ENCODE assay signal across 18 mouse cellular contexts in genomic region chr6:16077195-16077810, GRCm38 (mm10).
DNase-seq lines count a peak whose midpoint lies in the region; ATAC-seq and TF ChIP-seq lines count a peak whose summit lies in the region.
"Had no signal": no experiment of that assay in that cellular context is flagged by ENCODE, and none has a peak within 500 bp of the region (broad histone marks: within the 10 kb centered on the region; RNA-seq: fewer than 3 reads in every experiment).

No protein-coding gene starts in this region.

- WGBS in forebrain, embryonic 12.5 days: 20% methylated on average over 4 of the region's 4 CpGs
- WGBS in forebrain, postnatal 0 days: 21% methylated on average over 4 of the region's 4 CpGs
- 90% methylated on average over 4 of the region's 4 CpGs for WGBS in midbrain, embryonic 11.5 days
- WGBS in midbrain, embryonic 14.5 days: 71% methylated on average over 4 of the region's 4 CpGs
- 8% methylated on average over 4 of the region's 4 CpGs for WGBS in forebrain, embryonic 14.5 days
- 15% methylated on average over 4 of the region's 4 CpGs for WGBS in limb, embryonic 11.5 days

- no peak overlapping the region for H3K4me3 ChIP-seq in forebrain, embryonic 12.5 days (replicated peaks)
- H3K4me3 ChIP-seq in forebrain, postnatal 0 days (ENCODE audit: low read depth, low read length): no peak overlapping the region
- H3K4me3 ChIP-seq in midbrain, embryonic 11.5 days (ENCODE audit: low read depth, low read length): no peak overlapping the region
- H3K4me3 ChIP-seq in midbrain, embryonic 14.5 days (replicated peaks; ENCODE audit: low read depth, low read length): no peak overlapping the region
- H3K4me3 ChIP-seq in forebrain, embryonic 14.5 days (ENCODE audit: low read depth, low read length): no peak overlapping the region
- no peak overlapping the region for H3K4me3 ChIP-seq in limb, embryonic 11.5 days (ENCODE audit: low read depth, low read length)
- no peak overlapping the region for H3K4me3 ChIP-seq in left cerebral cortex, adult 2 months
- H3K4me3 ChIP-seq: embryonic facial prominence, embryonic 15.5 days; lung, embryonic 15.5 days had no signal

- H3K9ac ChIP-seq in forebrain, embryonic 12.5 days: no peak overlapping the region
- H3K9ac ChIP-seq in forebrain, postnatal 0 days: no peak overlapping the region
- H3K9ac ChIP-seq in midbrain, embryonic 11.5 days (ENCODE audit: low read length): no peak overlapping the region
- no peak overlapping the region for H3K9ac ChIP-seq in midbrain, embryonic 14.5 days (replicated peaks; ENCODE audit: low read length)
- no peak overlapping the region for H3K9ac ChIP-seq in forebrain, embryonic 14.5 days (ENCODE audit: low read length)
- no peak overlapping the region for H3K9ac ChIP-seq in limb, embryonic 11.5 days (ENCODE audit: low read length)
- H3K9ac ChIP-seq: embryonic facial prominence, embryonic 15.5 days; liver, embryonic 14.5 days; lung, embryonic 15.5 days had no signal

- H3K9me3 ChIP-seq in forebrain, embryonic 12.5 days: no peaks in the 10 kb centered on the region
- H3K9me3 ChIP-seq in forebrain, postnatal 0 days (ENCODE audit: low read length): no peaks in the 10 kb centered on the region
- H3K9me3 ChIP-seq in midbrain, embryonic 11.5 days (ENCODE audit: control insufficient read depth, low read length): no peaks in the 10 kb centered on the region
- no peaks in the 10 kb centered on the region for H3K9me3 ChIP-seq in midbrain, embryonic 14.5 days (ENCODE audit: control insufficient read depth, low read length)
- no peaks in the 10 kb centered on the region for H3K9me3 ChIP-seq in forebrain, embryonic 14.5 days (replicated peaks; ENCODE audit: control insufficient read depth, low read length)
- H3K9me3 ChIP-seq in limb, embryonic 11.5 days (ENCODE audit: control insufficient read depth, low read length): no peaks in the 10 kb centered on the region
- H3K9me3 ChIP-seq: embryonic facial prominence, embryonic 15.5 days; G1E; lung, embryonic 15.5 days had no signal

- no peak for DNase-seq in forebrain, postnatal 0 days
- peak; percentile 56 for DNase-seq in midbrain, embryonic 11.5 days (ENCODE audit: low spot score, missing footprints)
- DNase-seq in midbrain, embryonic 14.5 days: no peak
- DNase-seq in forebrain, embryonic 14.5 days (ENCODE audit: low spot score): peak; percentile 47
- no peak for DNase-seq in limb, embryonic 11.5 days (ENCODE audit: low spot score)
- no peak for DNase-seq in lung, postnatal 14 days
- DNase-seq in left cerebral cortex, adult 2 months (ENCODE audit: extremely low spot score in 1 of 2, low spot score in 2 of 2): no peak
- DNase-seq: adrenal gland, postnatal 14 days; cerebellum, adult 11-12 months; cerebellum, postnatal 14 days; kidney, adult 18-20 months; kidney, postnatal 36 days; right cerebral cortex, postnatal 25 days had no signal

- 0 out of 2 replicates have a peak, but pooled peaks cover 9% of the 10 kb centered on the region for H3K27me3 ChIP-seq in forebrain, embryonic 12.5 days
- H3K27me3 ChIP-seq in forebrain, postnatal 0 days (ENCODE audit: insufficient read depth, low read length): no peaks in the 10 kb centered on the region
- no peaks in the 10 kb centered on the region for H3K27me3 ChIP-seq in midbrain, embryonic 11.5 days (ENCODE audit: control insufficient read depth, insufficient read depth, low read length)
- H3K27me3 ChIP-seq in midbrain, embryonic 14.5 days (ENCODE audit: control insufficient read depth, insufficient read depth, low read length): no peaks in the 10 kb centered on the region
- H3K27me3 ChIP-seq in forebrain, embryonic 14.5 days (replicated peaks; ENCODE audit: control insufficient read depth, insufficient read depth, low read length): no peaks in the 10 kb centered on the region
- H3K27me3 ChIP-seq in limb, embryonic 11.5 days (ENCODE audit: control insufficient read depth, insufficient read depth, low read length): no peaks in the 10 kb centered on the region
- H3K27me3 ChIP-seq: embryonic facial prominence, embryonic 15.5 days; lung, embryonic 15.5 days had no signal

- H3K36me3 ChIP-seq in forebrain, embryonic 12.5 days (replicated peaks): no peaks in the 10 kb centered on the region
- H3K36me3 ChIP-seq in forebrain, postnatal 0 days (ENCODE audit: insufficient read depth): no peaks in the 10 kb centered on the region
- no peaks in the 10 kb centered on the region for H3K36me3 ChIP-seq in midbrain, embryonic 11.5 days (ENCODE audit: control insufficient read depth, insufficient read depth, low read length)
- no peaks in the 10 kb centered on the region for H3K36me3 ChIP-seq in midbrain, embryonic 14.5 days (ENCODE audit: control insufficient read depth, insufficient read depth, low read length)
- H3K36me3 ChIP-seq in forebrain, embryonic 14.5 days (ENCODE audit: control insufficient read depth, insufficient read depth, low read length): no peaks in the 10 kb centered on the region
- no peaks in the 10 kb centered on the region for H3K36me3 ChIP-seq in limb, embryonic 11.5 days (ENCODE audit: control insufficient read depth, insufficient read depth, low read length)
- H3K36me3 ChIP-seq: embryonic facial prominence, embryonic 15.5 days; G1E; lung, embryonic 15.5 days had no signal

- ATAC-seq in forebrain, embryonic 12.5 days (ENCODE audit: low FRiP score): peak; percentile 88; the same call in 1 of the 2 replicates
- no peak for ATAC-seq in forebrain, postnatal 0 days
- ATAC-seq in midbrain, embryonic 11.5 days (ENCODE audit: low FRiP score): no peak
- no peak for ATAC-seq in midbrain, embryonic 14.5 days (ENCODE audit: low FRiP score, low TSS enrichment)
- peak; percentile 74 for ATAC-seq in forebrain, embryonic 14.5 days
- peak; percentile 60; the same call in 1 of the 2 replicates for ATAC-seq in limb, embryonic 11.5 days (ENCODE audit: insufficient number of reproducible peaks, low FRiP score, low TSS enrichment, low read depth)

- TF ChIP-seq CTCF in forebrain, postnatal 0 days (IDR thresholded peaks at IDR 0.05; ENCODE audit: low read depth): no peak
- TF ChIP-seq CTCF in left cerebral cortex, adult 2 months (IDR thresholded peaks at IDR 0.05): no peak

- H3K4me1 ChIP-seq in forebrain, embryonic 12.5 days: no peaks in the 10 kb centered on the region; the same call in 1 of the 2 replicates
- no peaks in the 10 kb centered on the region for H3K4me1 ChIP-seq in forebrain, postnatal 0 days (ENCODE audit: insufficient read depth)
- H3K4me1 ChIP-seq in midbrain, embryonic 11.5 days (ENCODE audit: control insufficient read depth, insufficient read depth, low read length): no peaks in the 10 kb centered on the region
- no peaks in the 10 kb centered on the region for H3K4me1 ChIP-seq in midbrain, embryonic 14.5 days (ENCODE audit: control insufficient read depth, insufficient read depth, low read length)
- H3K4me1 ChIP-seq in forebrain, embryonic 14.5 days (ENCODE audit: control insufficient read depth, insufficient read depth, low read length): no peaks in the 10 kb centered on the region
- H3K4me1 ChIP-seq in limb, embryonic 11.5 days (ENCODE audit: control insufficient read depth, insufficient read depth, low read length): no peaks in the 10 kb centered on the region
- H3K4me1 ChIP-seq: embryonic facial prominence, embryonic 15.5 days; lung, embryonic 15.5 days had no signal

- no peak overlapping the region for H3K27ac ChIP-seq in forebrain, embryonic 12.5 days
- H3K27ac ChIP-seq in forebrain, postnatal 0 days (ENCODE audit: low read depth, low read length): no peak overlapping the region
- H3K27ac ChIP-seq in midbrain, embryonic 11.5 days (ENCODE audit: low read depth, low read length): no peak overlapping the region
- no peak overlapping the region for H3K27ac ChIP-seq in midbrain, embryonic 14.5 days (replicated peaks; ENCODE audit: low read depth, low read length)
- no peak overlapping the region for H3K27ac ChIP-seq in forebrain, embryonic 14.5 days (ENCODE audit: low read depth, low read length)
- H3K27ac ChIP-seq in limb, embryonic 11.5 days (replicated peaks; ENCODE audit: low read depth, low read length): no peak overlapping the region
- no peak overlapping the region for H3K27ac ChIP-seq in left cerebral cortex, adult 2 months
- H3K27ac ChIP-seq: embryonic facial prominence, embryonic 15.5 days; liver, embryonic 14.5 days; lung, embryonic 15.5 days had no signal

- intact Hi-C loops in left cerebral cortex, adult 2 months (cut with DNase I): no loop called here

- H3K4me2 ChIP-seq in forebrain, embryonic 12.5 days: no peak overlapping the region
- H3K4me2 ChIP-seq in forebrain, postnatal 0 days (ENCODE audit: low read depth): no peak overlapping the region
- no peak overlapping the region for H3K4me2 ChIP-seq in midbrain, embryonic 11.5 days
- H3K4me2 ChIP-seq in midbrain, embryonic 14.5 days (ENCODE audit: low read length): no peak overlapping the region
- H3K4me2 ChIP-seq in forebrain, embryonic 14.5 days (ENCODE audit: low read length): no peak overlapping the region
- no peak overlapping the region for H3K4me2 ChIP-seq in limb, embryonic 11.5 days (ENCODE audit: low read depth, severe bottlenecking)
- H3K4me2 ChIP-seq: embryonic facial prominence, embryonic 15.5 days; lung, embryonic 15.5 days had no signal

Comparison
In these comparisons a context has a peak if more than half of its experiments do, and no peak if none do; other contexts are left out.
1. ATAC-seq: peak in forebrain, embryonic 12.5 days (single experiment), forebrain, embryonic 14.5 days (single experiment) and limb, embryonic 11.5 days (single experiment); none in forebrain, postnatal 0 days (single experiment), midbrain, embryonic 11.5 days (single experiment) and midbrain, embryonic 14.5 days (single experiment).
2. DNase-seq: peak in midbrain, embryonic 11.5 days (single experiment) and forebrain, embryonic 14.5 days (single experiment); none in forebrain, postnatal 0 days (single experiment), midbrain, embryonic 14.5 days (single experiment), limb, embryonic 11.5 days (single experiment), lung, postnatal 14 days (single experiment) and left cerebral cortex, adult 2 months (0 of 2).